ENCODE assay signal across 8 mouse cellular contexts in the genomic region with DNA sequence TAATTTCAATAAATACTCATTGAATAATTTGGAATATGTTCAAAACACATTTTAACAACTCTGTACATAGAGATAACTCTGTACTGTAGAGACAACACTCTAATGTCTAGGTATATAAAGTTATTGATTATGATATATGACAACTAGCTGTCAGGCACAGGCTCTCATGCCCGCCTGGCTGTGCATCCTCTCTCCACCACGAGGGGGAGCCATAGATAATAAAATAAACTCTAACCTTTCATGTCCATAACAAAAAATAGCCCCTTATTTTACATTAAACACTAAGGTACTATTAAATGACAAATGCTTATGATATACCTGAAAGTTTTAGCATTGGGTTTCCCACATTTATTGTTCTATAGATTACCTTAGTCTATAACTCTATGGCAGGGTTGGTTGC. TPM values are rescaled to one million over a fixed set of nuclear protein-coding genes. Genes with fewer than 3 reads are reported as not detected.
DNase-seq lines count a peak whose midpoint lies in the region; ATAC-seq and TF ChIP-seq lines count a peak whose summit lies in the region.

No protein-coding gene starts in this region.

- intact Hi-C loops in left cerebral cortex, postnatal 36 days (cut with DNase I), result loop anchor here (2.0 to 10.0 kb wide), 4 partner anchors 141 to 703 kb away; no protein-coding TSS in a partner anchor

- H3K9me3 ChIP-seq in kidney, embryonic 15.5 days (replicated peaks), result no peaks in the 10 kb centered on the region
- no peaks in the 10 kb centered on the region for H3K9me3 ChIP-seq in embryonic facial prominence, embryonic 11.5 days (replicated peaks; ENCODE audit: control insufficient read depth, low read length)
- no peaks in the 10 kb centered on the region for H3K9me3 ChIP-seq in hindbrain, postnatal 0 days (ENCODE audit: low read length)

- TF ChIP-seq CTCF in hindbrain, postnatal 0 days (IDR thresholded peaks at IDR 0.05; ENCODE audit: low read depth), result peak; percentile 83

- H3K27ac ChIP-seq in kidney, embryonic 15.5 days, result no peak overlapping the region
- H3K27ac ChIP-seq in embryonic facial prominence, embryonic 11.5 days (replicated peaks; ENCODE audit: low read depth, low read length), result no peak overlapping the region
- H3K27ac ChIP-seq in hindbrain, postnatal 0 days, result no peak overlapping the region

- no peak overlapping the region for H3K9ac ChIP-seq in kidney, embryonic 15.5 days
- no peak overlapping the region for H3K9ac ChIP-seq in embryonic facial prominence, embryonic 11.5 days (replicated peaks; ENCODE audit: low read length)
- H3K9ac ChIP-seq in hindbrain, postnatal 0 days (replicated peaks; ENCODE audit: low read length), result no peak overlapping the region

- no peaks in the 10 kb centered on the region for H3K27me3 ChIP-seq in kidney, embryonic 15.5 days
- H3K27me3 ChIP-seq in embryonic facial prominence, embryonic 11.5 days (ENCODE audit: control insufficient read depth, insufficient read depth, low read length), result no peaks in the 10 kb centered on the region
- no peaks in the 10 kb centered on the region for H3K27me3 ChIP-seq in hindbrain, postnatal 0 days (ENCODE audit: insufficient read depth, low read length)

- DNase-seq in kidney, adult 18-20 months, result peak; percentile 77
- DNase-seq in adrenal gland, adult 8-10 months, result peak; percentile 25
- DNase-seq in embryonic facial prominence, embryonic 11.5 days (ENCODE audit: low spot score), result peak; percentile 55
- peak; percentile 70 for DNase-seq in hindbrain, postnatal 0 days (ENCODE audit: low spot score)
- peak; percentile 40 to 50 for DNase-seq in left cerebral cortex, postnatal 36 days (ENCODE audit: low spot score in 2 of 2)
- DNase-seq in retina, embryonic 14.5 days (ENCODE audit: low spot score), result peak; percentile 79
- peak; percentile 31 to 49 for DNase-seq in urinary bladder, adult 18-20 months (ENCODE audit: low spot score in 2 of 2)

- H3K4me2 ChIP-seq in kidney, embryonic 15.5 days, result no peak overlapping the region
- H3K4me2 ChIP-seq in embryonic facial prominence, embryonic 11.5 days (ENCODE audit: low read depth, low read length), result no peak overlapping the region
- H3K4me2 ChIP-seq in hindbrain, postnatal 0 days (ENCODE audit: low read depth, low read length), result no peak overlapping the region

- no peak for ATAC-seq in kidney, embryonic 15.5 days (replicated peaks; ENCODE audit: low FRiP score)
- ATAC-seq in embryonic facial prominence, embryonic 11.5 days (replicated peaks; ENCODE audit: insufficient number of reproducible peaks, low FRiP score, low TSS enrichment, low read depth), result no peak
- no peak for ATAC-seq in hindbrain, postnatal 0 days

- H3K4me3 ChIP-seq in kidney, embryonic 15.5 days (replicated peaks), result no peak overlapping the region
- H3K4me3 ChIP-seq in embryonic facial prominence, embryonic 11.5 days (ENCODE audit: low read depth, low read length), result no peak overlapping the region
- H3K4me3 ChIP-seq in hindbrain, postnatal 0 days (ENCODE audit: low read length), result no peak overlapping the region

- H3K36me3 ChIP-seq in kidney, embryonic 15.5 days, result no peaks in the 10 kb centered on the region
- no peaks in the 10 kb centered on the region for H3K36me3 ChIP-seq in embryonic facial prominence, embryonic 11.5 days (replicated peaks; ENCODE audit: control insufficient read depth, insufficient read depth, low read depth, low read length)
- H3K36me3 ChIP-seq in hindbrain, postnatal 0 days (ENCODE audit: insufficient read depth, low read length), result no peaks in the 10 kb centered on the region

- WGBS in kidney, embryonic 15.5 days, result 1% methylated on average over 2 of the region's 2 CpGs
- WGBS in embryonic facial prominence, embryonic 11.5 days, result 0% methylated on average over 2 of the region's 2 CpGs
- 1% methylated on average over 2 of the region's 2 CpGs for whole genome bisulfite sequencing in hindbrain, postnatal 0 days

- no peaks in the 10 kb centered on the region for H3K4me1 ChIP-seq in kidney, embryonic 15.5 days
- H3K4me1 ChIP-seq in embryonic facial prominence, embryonic 11.5 days (ENCODE audit: control insufficient read depth, insufficient read depth, low read length), result no peaks in the 10 kb centered on the region
- no peaks in the 10 kb centered on the region for H3K4me1 ChIP-seq in hindbrain, postnatal 0 days (ENCODE audit: insufficient read depth, low read length)

RNA-seq across cellular contexts. Expression of gene Casp3, which starts 54.4 kb away (rescaled TPM):
- 80.9 and 82.5 TPM in 2 replicates for polyA plus RNA-seq in kidney, embryonic 15.5 days (2015; fragmentation: Nextera tagmentation; extraction: Ambion mirVana)
- total RNA-seq in adrenal gland, adult 8-10 months (2022), result 10 to 100 TPM; 16.3 to 21.5 (median 18.4) TPM
- polyA plus RNA-seq in embryonic facial prominence, embryonic 11.5 days (2014; fragmentation: Nextera tagmentation; extraction: Ambion mirVana), result 164 and 170 TPM in 2 replicates
- 87.8 and 92.0 TPM in 2 replicates for total RNA-seq in hindbrain, postnatal 0 days (2014; rRNA removed)
- 165 and 174 TPM in 2 replicates for polyA plus RNA-seq in hindbrain, postnatal 0 days (2015; fragmentation: Nextera tagmentation; extraction: Ambion mirVana)
- 10 to 100 TPM; 12.9 to 15.3 TPM for total RNA-seq in left cerebral cortex, postnatal 36 days (2021)

RNA-seq across cellular contexts. Expression of gene Primpol, which starts 54.5 kb away (rescaled TPM):
- 14.6 and 15.5 TPM in 2 replicates for polyA plus RNA-seq in kidney, embryonic 15.5 days (2015; fragmentation: Nextera tagmentation; extraction: Ambion mirVana)
- total RNA-seq in adrenal gland, adult 8-10 months (2022), result 10 to 100 TPM; 14.3 to 15.0 (median 14.6) TPM
- polyA plus RNA-seq in embryonic facial prominence, embryonic 11.5 days (2014; fragmentation: Nextera tagmentation; extraction: Ambion mirVana), result 9.6 and 11.2 TPM in 2 replicates
- 2.8 and 4.0 TPM in 2 replicates for total RNA-seq in hindbrain, postnatal 0 days (2014; rRNA removed)
- 4.8 and 4.9 TPM in 2 replicates for polyA plus RNA-seq in hindbrain, postnatal 0 days (2015; fragmentation: Nextera tagmentation; extraction: Ambion mirVana)
- total RNA-seq in left cerebral cortex, postnatal 36 days (2021), result 1 to 10 TPM; 3.1 to 3.5 TPM

Comparison
In these comparisons a context has a peak if more than half of its experiments do, and no peak if none do; other contexts are left out.
1. DNase-seq: peak in every context shown above with its lines; median percentile 79 in retina, embryonic 14.5 days; 77 in kidney, adult 18-20 months; 70 in hindbrain, postnatal 0 days; 55 in embryonic facial prominence, embryonic 11.5 days; 45 in left cerebral cortex, postnatal 36 days; 40 in urinary bladder, adult 18-20 months; 25 in adrenal gland, adult 8-10 months.